Mouse (Mus musculus) urinary bladder, postnatal 14 days (tissue): ENCODE results near the gene Vezt.

Experiments used
- DNase-seq: peaks from one replicate; pipeline ENCODE4 v3.0.0; 2021; ENCODE audit warnings: low spot score

Gene Vezt

DNA sequence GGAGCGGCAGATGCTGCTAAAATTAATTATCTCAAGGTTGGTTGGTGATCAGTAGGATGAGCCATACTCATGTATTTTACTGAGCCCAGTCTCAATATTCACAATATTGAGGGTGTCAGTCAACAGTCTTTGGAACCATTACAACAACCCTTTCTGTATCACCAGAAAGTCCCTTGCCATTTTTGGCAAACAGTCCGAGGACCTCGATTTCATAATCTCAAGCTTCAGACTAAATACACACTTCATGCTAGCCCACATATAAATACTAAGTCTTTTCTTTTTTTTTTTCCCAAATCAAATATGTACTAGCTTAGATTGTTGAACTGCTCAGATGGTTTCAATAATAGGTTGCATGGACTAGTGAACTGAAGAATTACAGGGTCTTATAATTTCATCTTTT is 84.6 kb downstream of the Vezt start:
- DNase-seq, result no peak

- DNase-seq, result no peak
Observed at GRCm38 (mm10) chr10:93949921-93950320, 85.7 kb downstream of the Vezt start.

GRCm38 (mm10) chr10:93945843-93946499 is 89.6 kb downstream of the Vezt start:
- DNase-seq, result no peak

- no peak for DNase-seq
Observed at GRCm38 (mm10) chr10:93945364-93945763, 90.3 kb downstream of the Vezt start.

GRCm38 (mm10) chr10:93944241-93944640 is 91.4 kb downstream of the Vezt start:
- DNase-seq, result peak; percentile 30

DNA sequence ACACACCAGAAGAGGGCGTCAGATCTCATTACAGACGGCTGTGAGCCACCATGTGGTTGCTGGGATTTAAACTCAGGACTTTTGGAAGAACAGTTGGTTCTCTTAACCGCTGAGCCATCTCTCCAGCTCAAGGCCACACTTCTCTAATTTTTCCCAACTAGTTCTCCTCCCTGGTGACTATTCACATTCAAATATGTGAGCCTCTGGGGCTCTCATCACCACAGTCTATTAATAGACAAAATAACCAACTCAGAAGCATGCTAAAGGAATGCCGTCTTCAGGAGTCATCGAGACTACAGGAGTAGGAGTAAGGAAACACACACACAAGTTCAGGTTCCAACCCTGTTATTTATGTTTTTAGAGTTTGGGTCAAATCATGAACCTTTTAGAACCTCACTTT is 95.3 kb downstream of the Vezt start:
- no peak for DNase-seq

- DNase-seq, result no peak
Observed at GRCm38 (mm10) chr10:93939676-93940075, 95.9 kb downstream of the Vezt start.

DNA sequence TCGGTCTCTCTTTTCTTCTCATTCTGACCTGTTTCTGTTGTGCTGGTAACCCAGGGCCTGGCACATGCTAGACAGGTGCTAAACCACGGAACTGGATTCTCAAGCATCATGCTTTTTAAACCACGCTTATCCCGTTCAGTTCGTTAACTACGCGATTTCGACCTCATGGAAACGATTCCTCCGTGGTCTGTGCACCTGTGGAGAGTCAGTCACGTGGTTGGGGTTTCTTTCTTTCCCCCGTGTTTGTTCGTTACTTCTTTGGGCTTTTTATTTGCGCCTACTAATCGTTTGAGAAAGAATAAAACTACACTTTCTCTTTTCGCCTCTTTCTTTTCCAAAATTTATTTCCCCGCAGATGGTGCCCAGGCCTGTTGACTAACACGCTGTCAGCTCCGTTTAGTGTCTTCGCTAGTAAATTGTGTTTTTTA is 96.8 kb downstream of the Vezt start:
- no peak for DNase-seq

GRCm38 (mm10) chr10:93933980-93934379 is 101.6 kb downstream of the Vezt start:
- DNase-seq, result peak; percentile 64

DNA sequence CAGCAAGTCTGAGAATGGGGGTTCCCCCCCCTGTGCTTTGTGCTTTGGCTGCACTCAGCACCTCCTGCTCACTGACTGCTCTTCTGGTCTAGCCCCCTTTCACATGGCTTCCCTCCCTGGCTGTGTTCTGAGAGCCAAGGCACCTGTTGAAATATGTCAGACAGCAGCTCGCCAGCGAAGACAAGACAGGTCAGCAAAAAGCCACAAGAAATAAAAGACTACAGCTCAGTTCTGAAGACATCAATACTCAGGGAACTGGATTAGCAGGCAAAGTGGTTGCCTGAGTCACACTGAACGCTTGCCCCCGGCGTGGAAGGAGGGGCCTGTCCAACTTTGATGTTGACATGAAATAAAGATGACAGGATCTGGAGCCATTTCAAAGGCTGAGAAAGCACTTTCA is 102.8 kb downstream of the Vezt start:
- DNase-seq, result no peak

GRCm38 (mm10) chr10:93932020-93932419 is 103.6 kb downstream of the Vezt start:
- no peak for DNase-seq

- no peak for DNase-seq
Observed at GRCm38 (mm10) chr10:93931431-93931830, 104.2 kb downstream of the Vezt start.

DNA sequence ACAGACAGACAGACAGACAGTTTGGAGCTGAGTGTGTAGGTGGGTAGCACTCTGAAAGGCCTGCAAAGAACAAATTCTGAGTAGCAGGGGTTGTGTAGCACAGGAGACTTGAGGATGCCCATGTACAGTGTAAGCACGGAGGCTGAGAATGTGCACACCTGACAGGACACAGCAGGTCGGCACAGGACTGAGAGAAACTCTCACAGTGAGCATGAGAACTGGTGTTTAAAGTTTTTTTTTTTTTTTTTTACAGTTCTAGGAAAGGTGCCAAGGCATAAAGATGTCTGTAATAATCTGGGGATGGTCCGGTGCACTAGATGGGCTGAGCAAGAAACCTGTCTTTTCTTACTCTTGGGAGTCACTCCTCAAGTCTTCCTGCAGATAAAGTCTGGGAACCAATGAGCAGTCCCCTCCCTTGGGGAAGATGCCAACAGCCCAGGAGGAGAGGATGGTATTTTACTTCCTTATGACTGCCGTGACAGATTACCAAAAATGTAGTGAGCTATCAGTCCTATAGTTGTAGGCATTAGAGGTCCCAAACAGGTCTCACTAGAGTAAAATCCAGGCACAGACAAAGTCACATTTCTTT is 105.3 kb downstream of the Vezt start:
- DNase-seq, result no peak

- no peak for DNase-seq
Observed at GRCm38 (mm10) chr10:93924666-93925065, 111.0 kb downstream of the Vezt start.

DNA sequence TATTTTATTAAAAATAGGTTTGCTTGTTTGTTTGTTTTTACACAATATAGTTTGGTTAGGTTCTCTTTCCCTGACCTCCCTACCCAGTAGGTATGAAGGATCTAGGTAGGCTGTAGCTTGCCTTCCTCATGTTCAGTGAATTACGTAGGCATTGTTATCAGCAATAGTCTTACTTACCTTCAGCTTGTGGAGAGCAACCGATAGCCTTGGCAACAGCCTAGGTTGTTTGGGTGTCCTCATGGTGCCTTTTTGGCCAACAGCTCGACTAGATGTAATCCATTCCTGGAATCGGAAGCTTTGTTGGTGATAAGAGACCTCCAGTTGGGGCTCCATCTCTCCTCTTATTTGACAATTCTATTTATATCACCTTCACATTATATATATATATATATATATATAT is 114.5 kb downstream of the Vezt start:
- no peak for DNase-seq

DNA sequence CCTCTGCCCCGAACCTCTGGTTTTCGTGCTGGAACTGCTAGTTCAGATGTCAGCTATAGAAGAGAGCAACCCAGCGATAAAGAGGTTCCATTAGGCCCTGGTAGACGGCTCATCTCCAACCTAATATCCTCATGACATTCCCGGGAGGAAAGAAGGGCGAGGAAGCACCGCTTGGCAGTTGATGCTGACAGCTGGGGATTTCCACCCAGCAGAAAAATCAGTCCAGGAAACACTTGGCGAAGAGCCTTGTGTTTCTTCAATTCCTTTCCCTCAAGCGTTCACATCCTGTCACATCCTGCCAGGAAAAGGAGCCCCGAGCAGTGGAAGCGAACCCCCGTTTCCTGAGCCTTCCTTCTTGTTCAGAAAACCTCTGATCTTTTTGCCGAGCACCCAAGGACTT is 116.4 kb downstream of the Vezt start:
- no peak for DNase-seq

DNA sequence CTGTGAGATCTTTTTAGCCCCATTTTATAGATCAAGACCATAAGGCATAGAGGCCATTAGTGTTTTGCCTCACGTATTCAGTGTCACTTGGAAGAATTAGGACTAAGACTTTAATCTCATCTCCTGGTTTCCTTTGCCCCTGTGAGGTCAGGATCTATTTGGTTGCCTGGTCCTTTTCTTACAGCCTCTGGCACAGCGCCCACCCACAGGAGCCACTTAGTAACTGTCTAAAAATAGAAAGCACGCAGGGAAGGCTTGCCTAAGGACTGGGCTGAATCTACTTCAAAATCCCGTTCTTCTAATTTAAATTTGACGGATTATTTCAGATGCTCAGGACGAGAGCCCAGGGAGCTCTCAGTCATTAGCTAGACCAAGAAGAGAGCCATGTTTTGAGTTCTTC is 116.9 kb downstream of the Vezt start:
- DNase-seq, result no peak

- DNase-seq, result no peak
Observed at GRCm38 (mm10) chr10:93918087-93918486, 117.5 kb downstream of the Vezt start.

DNA sequence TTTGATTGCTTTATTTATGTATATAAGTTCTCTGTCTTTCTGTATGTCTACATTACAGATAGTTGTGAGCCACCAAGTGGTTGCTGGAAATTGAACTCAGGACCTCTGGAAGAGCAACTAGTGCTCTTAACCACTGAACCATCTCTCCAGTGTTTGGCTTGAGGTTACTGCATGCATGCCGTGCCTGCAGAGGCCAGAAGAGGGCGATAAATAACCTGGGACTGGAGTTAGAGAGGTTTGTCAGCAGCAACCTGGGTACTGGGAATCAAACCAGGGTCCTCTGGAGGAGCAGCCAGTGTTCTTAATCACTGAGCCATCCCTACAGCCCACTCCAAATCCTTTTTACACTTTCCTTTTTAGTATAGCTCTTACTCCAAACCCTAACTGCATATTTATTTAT is 118.8 kb downstream of the Vezt start:
- DNase-seq, result no peak

- no peak for DNase-seq
Observed at GRCm38 (mm10) chr10:93915531-93916275, 119.9 kb downstream of the Vezt start.

GRCm38 (mm10) chr10:93913525-93913924 is 122.1 kb downstream of the Vezt start:
- no peak for DNase-seq

- DNase-seq, result no peak
Observed at GRCm38 (mm10) chr10:93912917-93913316, 122.7 kb downstream of the Vezt start.

- DNase-seq, result no peak
Observed at GRCm38 (mm10) chr10:93912136-93912855, 123.3 kb downstream of the Vezt start.
